Mouse (Mus musculus) CH12.LX (cell line): ENCODE measurements around the gene Ndufs1. TPM values are rescaled to one million over a fixed set of nuclear protein-coding genes. Genes with fewer than 3 reads are reported as not detected.

Source experiments
- DNase-seq: peaks from one replicate; pipeline ENCODE4 v3.0.0-alpha.2; 2013; ENCODE audit errors: extremely low read depth
- H3K27ac ChIP-seq: 2 replicates; pipeline ENCODE4 v1.5.1; 2012; ENCODE audit warnings: low read depth, mild to moderate bottlenecking, control low read depth, moderate library complexity; ENCODE audit not compliant: insufficient read depth
- H3K27me3 ChIP-seq: replicated peaks from 2 replicates; pipeline ENCODE3; 2012; ENCODE audit warnings: inconsistent platforms
- H3K36me3 ChIP-seq, 2 experiments: replicated peaks in 1 of 2; 2 replicates each; pipeline versions ENCODE3 to v1.6.1; 2012; ENCODE audit warnings: inconsistent platforms in 1 of 2, low read length in 1 of 2, mild to moderate bottlenecking in 1 of 2, mixed read lengths in 1 of 2, moderate library complexity in 1 of 2; ENCODE audit not compliant: control insufficient read depth in 1 of 2, insufficient read depth in 1 of 2
- H3K4me1 ChIP-seq, 2 experiments: 2 replicates each; pipeline ENCODE4 v1.6.1; 2012; ENCODE audit warnings: inconsistent platforms in 1 of 2, moderate library complexity in 1 of 2; ENCODE audit not compliant: insufficient read depth in 2 of 2, control insufficient read depth in 1 of 2
- H3K4me2 ChIP-seq: 2 replicates; pipeline ENCODE4 v1.6.1; 2012; ENCODE audit warnings: low read depth, mild to moderate bottlenecking, control low read depth; ENCODE audit not compliant: poor library complexity, insufficient read depth, severe bottlenecking
- H3K4me3 ChIP-seq, 3 experiments: fragments of 150-350 bp in 1 of 3; sonication (generic) in 1 of 3; replicated peaks in 1 of 3; 2 replicates each; pipeline versions ENCODE3 to v1.5.1; 2011 to 2012; ENCODE audit warnings: low read depth in 2 of 3, low read length in 2 of 3, mild to moderate bottlenecking in 2 of 3, moderate library complexity in 2 of 3, control low read depth in 1 of 3, improper control_type of control experiment in 1 of 3, inconsistent platforms in 1 of 3, mixed read lengths in 1 of 3; ENCODE audit not compliant: poor library complexity in 1 of 3
- H3K79me2 ChIP-seq: replicated peaks from 2 replicates; pipeline ENCODE4 v1.6.1; 2012; ENCODE audit warnings: mild to moderate bottlenecking, moderate library complexity; ENCODE audit not compliant: control insufficient read depth, poor library complexity, insufficient read depth, severe bottlenecking; ENCODE audit errors: extremely low read depth
- H3K9ac ChIP-seq: 2 replicates; pipeline ENCODE4 v1.6.1; 2012; ENCODE audit warnings: low read depth, mild to moderate bottlenecking, control low read depth, moderate library complexity; ENCODE audit not compliant: insufficient read depth
- H3K9me3 ChIP-seq: replicated peaks from 2 replicates; pipeline ENCODE3; 2012; ENCODE audit warnings: low read length, inconsistent platforms, mixed read lengths
- CHD1 ChIP-seq: IDR thresholded peaks from 2 replicates; pipeline ENCODE4 v1.6.1; 2012; ENCODE audit warnings: low read depth, low read length, improper control_type of control experiment, inconsistent platforms
- CHD2 ChIP-seq: IDR thresholded peaks from 2 replicates; pipeline ENCODE4 v1.6.1; 2011; ENCODE audit warnings: low read length, improper control_type of control experiment
- EP300 ChIP-seq: IDR thresholded peaks from 2 replicates; pipeline ENCODE4 v1.6.1; 2011; ENCODE audit warnings: low read length, improper control_type of control experiment
- IRF4 ChIP-seq: IDR thresholded peaks from 2 replicates; pipeline ENCODE4 v1.6.1; 2014; ENCODE audit warnings: low read depth, mild to moderate bottlenecking, inconsistent platforms, low read length, improper control_type of control experiment
- KAT2A ChIP-seq: IDR thresholded peaks from 2 replicates; pipeline ENCODE4 v1.6.1; 2012; ENCODE audit warnings: low read length, improper control_type of control experiment, inconsistent platforms; ENCODE audit not compliant: insufficient replicate concordance
- MAX ChIP-seq: IDR thresholded peaks from 2 replicates; pipeline ENCODE4 v1.6.1; 2011; ENCODE audit warnings: low read length, improper control_type of control experiment
- MXI1 ChIP-seq: IDR thresholded peaks from 2 replicates; pipeline ENCODE4 v1.6.1; 2011; ENCODE audit warnings: mild to moderate bottlenecking, low read depth, low read length, improper control_type of control experiment
- NRF1 ChIP-seq: IDR thresholded peaks from 2 replicates; pipeline ENCODE4 v1.6.1; 2014; ENCODE audit warnings: low read depth, mild to moderate bottlenecking, inconsistent platforms, low read length, improper control_type of control experiment, moderate library complexity
- POLR2A ChIP-seq: IDR thresholded peaks from 2 replicates; pipeline ENCODE4 v1.6.1; 2011; ENCODE audit warnings: low read depth, mild to moderate bottlenecking, improper control_type of control experiment, low read length
- POLR2AphosphoS2 ChIP-seq: IDR thresholded peaks from 2 replicates; pipeline ENCODE4 v1.6.1; 2011; ENCODE audit warnings: low read depth, low read length, improper control_type of control experiment
- SMC3 ChIP-seq: IDR thresholded peaks from 2 replicates; pipeline ENCODE4 v1.6.1; 2011; ENCODE audit warnings: low read depth, low read length, improper control_type of control experiment
- TBP ChIP-seq: conservative IDR thresholded peaks from 2 replicates; pipeline ENCODE4 v1.6.1; 2011; ENCODE audit warnings: low read depth, low read length, improper control_type of control experiment
- UBTF ChIP-seq: IDR thresholded peaks from 2 replicates; pipeline ENCODE4 v1.6.1; 2012; ENCODE audit warnings: low read depth, mild to moderate bottlenecking, inconsistent platforms, low read length, improper control_type of control experiment, moderate library complexity
- USF1 ChIP-seq: IDR thresholded peaks from 2 replicates; pipeline ENCODE4 v1.6.1; 2014; ENCODE audit warnings: low read depth, mild to moderate bottlenecking, inconsistent platforms, low read length, improper control_type of control experiment
- USF2 ChIP-seq: conservative IDR thresholded peaks from 2 replicates; pipeline ENCODE4 v1.6.1; 2011; ENCODE audit warnings: low read depth, low read length, improper control_type of control experiment
- ZC3H11A ChIP-seq: IDR thresholded peaks from 2 replicates; pipeline ENCODE4 v1.6.1; 2012; ENCODE audit warnings: low read depth, mild to moderate bottlenecking, inconsistent platforms, low read length, improper control_type of control experiment
- ZKSCAN1 ChIP-seq: IDR thresholded peaks from 2 replicates; pipeline ENCODE4 v1.6.1; 2012; ENCODE audit warnings: low read depth, inconsistent platforms, low read length, improper control_type of control experiment, borderline replicate concordance
- ZMIZ1 ChIP-seq: IDR thresholded peaks from 2 replicates; pipeline ENCODE4 v1.6.1; 2012; ENCODE audit warnings: low read depth, mild to moderate bottlenecking, inconsistent platforms, low read length, improper control_type of control experiment
- dilution Hi-C: fragments of 300-500 bp; cut with MboI; formaldehyde crosslinking; loops from 2 replicates; pipeline ENCODE4 v1.14.3; 2020; ENCODE audit warnings: low sequenced_read_pairs; ENCODE audit not compliant: extremely low pct_unique_long_range_greater_than_20kb, extremely low pct_ligation_motif_present
- in situ Hi-C: fragments of 300-500 bp; cut with MboI; formaldehyde crosslinking; loops from 3 replicates; pipeline ENCODE4 v1.14.3; 2019; ENCODE audit warnings: low sequenced_read_pairs, low pct_ligation_motif_present, low pct_unique_long_range_greater_than_20kb, mixed read lengths
- polyA plus RNA-seq: library from polyadenylated mRNA; unstranded; fragments of >175 nt; gene quantifications from 2 replicates; pipeline ENCODE4 v1.2.1, GENCODE M21; 2012; ENCODE audit warnings: low read depth; ENCODE audit not compliant: insufficient read length
- total RNA-seq, 2 experiments: library from RNA; depleted of rRNA; stranded (reverse); fragments of 300-350 nt in 1 of 2; fragments of >200 nt in 1 of 2; gene quantifications; 2 replicates each; pipeline ENCODE4 v1.2.3; 2012 to 2014

Gene Ndufs1
- total and polyA plus RNA-seq, 3 experiments, result 56.9 to 139 (median 104) TPM

GRCm38 (mm10) chr1:63096071-63096470 lies 80.6 kb downstream of the Ndufs1 start:
- Histone ChIP-seq H3K9ac (no peak overlapping the region), H3K4me1 (no peaks in the 10 kb centered on the region), H3K9me3 (no peaks in the 10 kb centered on the region), H3K27me3 (no peaks in the 10 kb centered on the region), H3K27ac (no peak overlapping the region), H3K4me2 (no peak overlapping the region), H3K36me3 (peaks cover 55 to 86% of the 10 kb centered on the region in 2 experiments), H3K4me3 (no peak overlapping the region), H3K79me2 (peaks cover 20% of the 10 kb centered on the region)
- dilution Hi-C loops, result no loop called here
- in situ Hi-C loops, result no loop called here
- no peak for DNase-seq
- TF ChIP-seq SMC3, result no peak
- no peak for TF ChIP-seq ZC3H11A
- no peak for TF ChIP-seq UBTF
- no peak for TF ChIP-seq ZKSCAN1
- no peak for TF ChIP-seq IRF4
- no peak for TF ChIP-seq CHD2
- no peak for TF ChIP-seq NRF1
- TF ChIP-seq ZMIZ1, result no peak
- TF ChIP-seq POLR2AphosphoS2, result no peak
- TF ChIP-seq CHD1, result no peak
- no peak for TF ChIP-seq USF2
- TF ChIP-seq KAT2A, result no peak
- no peak for TF ChIP-seq MXI1
- no peak for TF ChIP-seq TBP
- no peak for TF ChIP-seq MAX
- TF ChIP-seq EP300, result no peak
- no peak for TF ChIP-seq USF1
- TF ChIP-seq POLR2A, result no peak

Other genes with a start within 250 kb of the Ndufs1 start
- 5.8 and 6.0 TPM in 2 replicates for gene Ino80d, start 62.2 kb downstream of the Ndufs1 start, total RNA-seq (2012; rRNA removed)
- gene Ino80d, start 62.2 kb downstream of the Ndufs1 start, total RNA-seq (2014; rRNA removed), result 3.4 and 4.6 TPM in 2 replicates
- gene Ino80d, start 62.2 kb downstream of the Ndufs1 start, polyA plus RNA-seq, result 3.8 and 4.5 TPM in 2 replicates
- 1,842 and 1,999 TPM in 2 replicates for gene Eef1b2, start within 50 bp of the Ndufs1 start, total RNA-seq (2012; rRNA removed)
- 1,302 and 1,454 TPM in 2 replicates for gene Eef1b2, start within 50 bp of the Ndufs1 start, total RNA-seq (2014; rRNA removed)
- 1,881 and 2,419 TPM in 2 replicates for gene Eef1b2, start within 50 bp of the Ndufs1 start, polyA plus RNA-seq
- not detected in 2 replicates for gene Gpr1, start 37.7 kb upstream of the Ndufs1 start, total RNA-seq (2012; rRNA removed)
- not detected in 2 replicates for gene Gpr1, start 37.7 kb upstream of the Ndufs1 start, total RNA-seq (2014; rRNA removed)
- gene Gpr1, start 37.7 kb upstream of the Ndufs1 start, polyA plus RNA-seq, result not detected in 2 replicates
- not detected in 2 replicates for gene Zdbf2, start 96.4 kb upstream of the Ndufs1 start, total RNA-seq (2012; rRNA removed)
- not detected in 2 replicates for gene Zdbf2, start 96.4 kb upstream of the Ndufs1 start, total RNA-seq (2014; rRNA removed)
- not detected in 2 replicates for gene Zdbf2, start 96.4 kb upstream of the Ndufs1 start, polyA plus RNA-seq